8 mouse cellular contexts compared by ENCODE assay signal in the genomic region with DNA sequence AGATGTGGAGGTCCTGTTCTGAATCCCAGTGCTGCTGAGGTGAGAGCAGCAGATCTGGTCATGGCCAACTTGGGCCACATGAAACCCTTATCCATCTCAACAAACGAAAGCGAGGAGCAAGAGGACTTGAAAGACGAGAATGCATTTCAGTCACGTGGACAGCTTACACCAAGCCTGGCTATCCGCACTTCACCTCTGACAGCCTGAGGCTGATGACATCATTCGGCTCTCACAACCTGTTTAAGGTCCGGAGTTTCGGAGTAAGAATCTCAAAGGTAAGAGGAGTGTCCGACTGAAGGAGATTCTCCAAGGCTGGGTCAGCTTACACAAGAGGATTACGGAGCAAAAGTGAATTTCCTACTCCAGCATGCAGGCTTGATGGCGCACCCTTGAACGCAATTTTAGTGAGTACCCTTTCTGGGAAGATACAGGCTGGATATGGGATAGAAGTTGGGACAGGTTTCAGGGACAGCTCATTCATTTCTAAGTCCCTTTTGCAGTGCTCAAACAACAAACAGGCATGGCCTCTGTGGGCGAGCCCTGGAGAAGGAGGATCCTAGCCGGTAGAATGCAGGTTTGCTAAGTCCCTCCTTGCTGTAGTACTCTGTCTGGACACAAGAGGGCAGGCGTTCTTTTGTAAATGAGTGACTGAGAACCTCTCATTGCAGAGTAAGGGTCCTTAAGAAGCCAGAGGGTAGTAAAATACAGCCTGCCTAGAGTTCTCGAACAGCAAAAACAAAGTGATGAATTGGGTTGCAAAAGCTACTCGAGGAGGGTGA. TPM values are rescaled to one million over a fixed set of nuclear protein-coding genes. Genes with fewer than 3 reads are reported as not detected.
DNase-seq lines count a peak whose midpoint lies in the region; ATAC-seq lines count a peak whose summit lies in the region.

No protein-coding gene starts in this region.

- no peaks in the 10 kb centered on the region for H3K4me1 ChIP-seq in hindbrain, embryonic 14.5 days (replicated peaks; ENCODE audit: control insufficient read depth, insufficient read depth, low read length)

- no peak overlapping the region for H3K9ac ChIP-seq in hindbrain, embryonic 14.5 days

- H3K9me3 ChIP-seq in hindbrain, embryonic 14.5 days (ENCODE audit: control insufficient read depth, low read length) = no peaks in the 10 kb centered on the region

- H3K27ac ChIP-seq in hindbrain, embryonic 14.5 days = no peak overlapping the region

- H3K4me2 ChIP-seq in hindbrain, embryonic 14.5 days (replicated peaks) = no peak overlapping the region

- no peaks in the 10 kb centered on the region for H3K27me3 ChIP-seq in hindbrain, embryonic 14.5 days (ENCODE audit: control insufficient read depth, insufficient read depth, low read length)

- H3K4me3 ChIP-seq in hindbrain, embryonic 14.5 days (replicated peaks; ENCODE audit: low read length) = no peak overlapping the region

- WGBS in hindbrain, embryonic 14.5 days = 54% methylated on average over 17 of the region's 17 CpGs

- no peaks in the 10 kb centered on the region for H3K36me3 ChIP-seq in hindbrain, embryonic 14.5 days (replicated peaks; ENCODE audit: control insufficient read depth, insufficient read depth)

- ATAC-seq in hindbrain, embryonic 14.5 days (ENCODE audit: low FRiP score) = no peak

- DNase-seq in WW6 (ENCODE audit: low read depth, low spot score) = peak; percentile 79
- DNase-seq in cerebellum, postnatal 36 days = peak; percentile 66 to 82
- peak; percentile 73 for DNase-seq in gastrocnemius, adult 18-20 months (ENCODE audit: low spot score)
- DNase-seq in hindbrain, embryonic 14.5 days (ENCODE audit: low spot score) = peak; percentile 88
- DNase-seq in layer of hippocampus, postnatal 36 days = peak; percentile 60 to 76
- DNase-seq in lung, postnatal 36 days = peak; percentile 95
- DNase-seq in right cerebral cortex, postnatal 4 days = peak; percentile 87
- DNase-seq in urinary bladder, postnatal 4 days (ENCODE audit: low spot score in 2 of 2) = peak; percentile 54 to 86

RNA-seq across cellular contexts. Expression of a gene that starts 41.2 kb away (rescaled TPM):
- total RNA-seq in gastrocnemius, adult 18-20 months (2021) = 10 to 100 TPM; 15.1 to 20.8 TPM
- 2.5 and 2.9 TPM in 2 replicates for polyA plus RNA-seq in hindbrain, embryonic 14.5 days (2014; fragmentation: Nextera tagmentation; extraction: Ambion mirVana)
- under 1 TPM; 0.17 to 0.25 TPM for total RNA-seq in layer of hippocampus, postnatal 36 days (2021)

Comparison
In these comparisons a context has a peak if more than half of its experiments do, and no peak if none do; other contexts are left out.
1. RNA of a gene that starts 41.2 kb away (total RNA-seq): 15.1 to 20.8 TPM in gastrocnemius, adult 18-20 months; 0.17 to 0.25 TPM in layer of hippocampus, postnatal 36 days; every median in the first group is over 10 times any median in the second.
2. Peak in every context shown above with its lines, with median percentiles within 50 percentile points of each other: DNase-seq.